Mouse (Mus musculus) lung, postnatal 0 days (tissue): ENCODE measurements around the gene Srrm2.

Experiments used
- CTCF ChIP-seq: IDR thresholded peaks from 2 replicates; pipeline ENCODE4 v1.5.1; 2016; ENCODE audit warnings: antibody characterized with exemption, mild to moderate bottlenecking
- EP300 ChIP-seq: IDR thresholded peaks from 2 replicates; pipeline ENCODE4 v1.6.1; 2016; ENCODE audit warnings: antibody characterized with exemption, mild to moderate bottlenecking, control low read depth

DNA sequence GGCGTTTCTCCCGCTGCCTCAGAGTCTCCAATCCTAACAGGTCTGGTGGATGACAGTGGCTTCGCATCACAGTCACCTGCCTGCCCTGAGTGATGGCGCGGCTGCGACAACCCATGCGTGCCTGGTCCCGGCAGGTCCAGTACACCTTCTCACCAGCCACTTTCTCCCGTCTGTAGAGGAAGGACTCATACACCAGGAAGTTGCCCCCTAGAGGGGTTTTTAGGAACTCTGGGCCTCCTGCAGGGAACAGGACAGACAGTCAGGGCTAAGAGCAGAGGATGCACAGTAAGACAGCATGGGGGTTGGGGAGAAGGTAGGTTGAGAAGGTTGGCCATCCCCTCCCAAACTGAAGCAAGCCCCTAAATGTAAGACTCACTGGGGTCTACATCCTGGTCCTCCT, 30.1 kb upstream of the Srrm2 start:
- no peak for TF ChIP-seq CTCF
- TF ChIP-seq EP300, result no peak
